Mouse (Mus musculus): ENCODE measurements around the gene Scyl2. TPM values are rescaled to one million over a fixed set of nuclear protein-coding genes. Genes with fewer than 3 reads are reported as not detected.

Scyl2 gene
- polyA plus RNA-seq, 1 experiment = 7.2 TPM

DNA sequence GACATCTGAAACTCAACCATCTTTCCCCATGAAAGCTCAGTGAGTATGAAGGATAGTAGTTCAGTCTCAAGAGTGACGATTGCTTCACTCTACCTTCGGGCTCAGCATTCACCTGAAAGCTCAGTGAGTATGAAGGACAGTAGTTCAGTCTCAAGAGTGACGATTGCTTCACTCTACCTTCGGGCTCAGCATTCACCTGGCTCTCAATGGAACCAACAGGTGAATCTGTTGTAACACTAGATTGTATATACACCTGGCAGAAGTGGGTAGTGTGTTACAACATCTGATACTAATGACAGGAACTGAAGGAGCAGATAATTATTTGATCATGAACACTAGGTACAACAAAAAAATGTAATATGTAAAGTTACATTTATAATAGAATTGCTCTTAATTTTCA lies 4.4 kb downstream of the Scyl2 start:
- H3K4me2 ChIP-seq (ENCODE audit: low read depth) = no peak overlapping the region
- H3K4me3 ChIP-seq = no peak overlapping the region
- H3K79me2 ChIP-seq (ENCODE audit: control insufficient read depth, insufficient read depth) = peaks cover 47% of the 10 kb centered on the region
- no peak for TF ChIP-seq MYOD1 (IDR thresholded peaks at IDR 0.05; ENCODE audit: control insufficient read depth in 1 of 3, insufficient read length in 2 of 3, low read depth in 2 of 3)
- TF ChIP-seq MAX (IDR thresholded peaks at IDR 0.05; ENCODE audit: low read depth) = no peak
- TF ChIP-seq TCF3 (IDR thresholded peaks at IDR 0.05; ENCODE audit: insufficient read length, low read depth) = no peak
- no peak for TF ChIP-seq TCF12 (IDR thresholded peaks at IDR 0.05; ENCODE audit: insufficient read depth, poor library complexity, severe bottlenecking)
- TF ChIP-seq CEBPB (IDR thresholded peaks at IDR 0.05; ENCODE audit: insufficient read depth, poor library complexity, severe bottlenecking) = no peak
- no peak for TF ChIP-seq E2F4 (IDR thresholded peaks at IDR 0.05; ENCODE audit: insufficient read depth)
- no peak for TF ChIP-seq POLR2AphosphoS2 (IDR thresholded peaks at IDR 0.05; ENCODE audit: insufficient read length, low read depth)
- TF ChIP-seq USF1 (IDR thresholded peaks at IDR 0.05; ENCODE audit: low read depth) = no peak
- no peak for TF ChIP-seq POLR2A (IDR thresholded peaks at IDR 0.05; ENCODE audit: insufficient read length, low read depth)
- TF ChIP-seq REST (IDR thresholded peaks at IDR 0.05; ENCODE audit: insufficient read depth, insufficient read length) = no peak
- TF ChIP-seq SRF (IDR thresholded peaks at IDR 0.05; ENCODE audit: control insufficient read depth, insufficient read length, low read depth) = no peak
- no peak for TF ChIP-seq MYOG (IDR thresholded peaks at IDR 0.05; ENCODE audit: control insufficient read depth in 1 of 3, insufficient read depth in 1 of 3, insufficient read length in 2 of 3, low read depth in 2 of 3)
- H3ac ChIP-seq (ENCODE audit: control insufficient read depth, insufficient read length) = no peak overlapping the region
- H3K27me3 ChIP-seq (ENCODE audit: control insufficient read depth, insufficient read depth, insufficient read length) = no peaks in the 10 kb centered on the region
- H3K36me3 ChIP-seq (ENCODE audit: control insufficient read depth, insufficient read depth) = no peaks in the 10 kb centered on the region

DNA sequence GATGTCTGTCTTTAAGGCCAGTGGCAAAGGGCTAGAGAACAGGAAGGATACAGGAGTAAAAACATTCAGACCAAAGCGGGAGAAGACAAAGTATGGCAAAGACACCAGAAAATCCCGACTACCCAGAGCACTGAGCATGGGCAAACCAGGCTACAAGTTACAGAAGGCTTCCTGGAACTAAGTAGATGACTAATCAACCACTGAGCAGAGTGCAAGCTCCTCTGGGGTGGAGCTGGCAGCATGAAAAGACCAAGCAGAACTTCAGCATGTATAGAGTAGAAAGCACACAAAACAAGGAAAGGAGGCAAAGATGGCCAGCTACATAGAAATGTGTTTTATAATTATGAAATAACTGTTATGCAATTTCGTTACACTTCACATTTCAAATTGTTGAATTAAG lies 5.6 kb downstream of the Scyl2 start:
- H3K27me3 ChIP-seq (ENCODE audit: control insufficient read depth, insufficient read depth, insufficient read length) = no peaks in the 10 kb centered on the region
- H3K36me3 ChIP-seq (ENCODE audit: control insufficient read depth, insufficient read depth) = no peaks in the 10 kb centered on the region
- no peak overlapping the region for H3ac ChIP-seq (ENCODE audit: control insufficient read depth, insufficient read length)
- no peak for TF ChIP-seq MYOD1 (IDR thresholded peaks at IDR 0.05; ENCODE audit: control insufficient read depth in 1 of 3, insufficient read length in 2 of 3, low read depth in 2 of 3)
- TF ChIP-seq TCF12 (IDR thresholded peaks at IDR 0.05; ENCODE audit: insufficient read depth, poor library complexity, severe bottlenecking) = no peak
- TF ChIP-seq USF1 (IDR thresholded peaks at IDR 0.05; ENCODE audit: low read depth) = no peak
- no peak for TF ChIP-seq TCF3 (IDR thresholded peaks at IDR 0.05; ENCODE audit: insufficient read length, low read depth)
- no peak for TF ChIP-seq MYOG (IDR thresholded peaks at IDR 0.05; ENCODE audit: control insufficient read depth in 1 of 3, insufficient read depth in 1 of 3, insufficient read length in 2 of 3, low read depth in 2 of 3)
- no peak for TF ChIP-seq E2F4 (IDR thresholded peaks at IDR 0.05; ENCODE audit: insufficient read depth)
- no peak for TF ChIP-seq CEBPB (IDR thresholded peaks at IDR 0.05; ENCODE audit: insufficient read depth, poor library complexity, severe bottlenecking)
- no peak overlapping the region for H3K4me3 ChIP-seq
- peak overlapping the region; percentile 28 for H3K4me2 ChIP-seq (ENCODE audit: low read depth)
- peaks cover 42% of the 10 kb centered on the region for H3K79me2 ChIP-seq (ENCODE audit: control insufficient read depth, insufficient read depth)

GRCm38 (mm10) chr10:89679448-89679847 lies 6.6 kb downstream of the Scyl2 start:
- peaks cover 31% of the 10 kb centered on the region for H3K79me2 ChIP-seq (ENCODE audit: control insufficient read depth, insufficient read depth)
- no peaks in the 10 kb centered on the region for H3K36me3 ChIP-seq (ENCODE audit: control insufficient read depth, insufficient read depth)
- H3ac ChIP-seq (ENCODE audit: control insufficient read depth, insufficient read length) = no peak overlapping the region
- H3K4me2 ChIP-seq (ENCODE audit: low read depth) = no peak overlapping the region
- H3K27me3 ChIP-seq (ENCODE audit: control insufficient read depth, insufficient read depth, insufficient read length) = no peaks in the 10 kb centered on the region
- no peak overlapping the region for H3K4me3 ChIP-seq
- TF ChIP-seq MYOG (IDR thresholded peaks at IDR 0.05; ENCODE audit: control insufficient read depth in 1 of 3, insufficient read depth in 1 of 3, insufficient read length in 2 of 3, low read depth in 2 of 3) (no peak), E2F4 (IDR thresholded peaks at IDR 0.05; ENCODE audit: insufficient read depth) (no peak), SRF (IDR thresholded peaks at IDR 0.05; ENCODE audit: control insufficient read depth, insufficient read length, low read depth) (no peak), TCF3 (IDR thresholded peaks at IDR 0.05; ENCODE audit: insufficient read length, low read depth) (no peak), MYOD1 (IDR thresholded peaks at IDR 0.05; ENCODE audit: control insufficient read depth in 1 of 3, insufficient read length in 2 of 3, low read depth in 2 of 3) (no peak), TCF12 (IDR thresholded peaks at IDR 0.05; ENCODE audit: insufficient read depth, poor library complexity, severe bottlenecking) (no peak), MAX (IDR thresholded peaks at IDR 0.05; ENCODE audit: low read depth) (no peak), POLR2AphosphoS2 (IDR thresholded peaks at IDR 0.05; ENCODE audit: insufficient read length, low read depth) (no peak), CEBPB (IDR thresholded peaks at IDR 0.05; ENCODE audit: insufficient read depth, poor library complexity, severe bottlenecking) (no peak), REST (IDR thresholded peaks at IDR 0.05; ENCODE audit: insufficient read depth, insufficient read length) (no peak), POLR2A (IDR thresholded peaks at IDR 0.05; ENCODE audit: insufficient read length, low read depth) (no peak), USF1 (IDR thresholded peaks at IDR 0.05; ENCODE audit: low read depth) (no peak)

DNA sequence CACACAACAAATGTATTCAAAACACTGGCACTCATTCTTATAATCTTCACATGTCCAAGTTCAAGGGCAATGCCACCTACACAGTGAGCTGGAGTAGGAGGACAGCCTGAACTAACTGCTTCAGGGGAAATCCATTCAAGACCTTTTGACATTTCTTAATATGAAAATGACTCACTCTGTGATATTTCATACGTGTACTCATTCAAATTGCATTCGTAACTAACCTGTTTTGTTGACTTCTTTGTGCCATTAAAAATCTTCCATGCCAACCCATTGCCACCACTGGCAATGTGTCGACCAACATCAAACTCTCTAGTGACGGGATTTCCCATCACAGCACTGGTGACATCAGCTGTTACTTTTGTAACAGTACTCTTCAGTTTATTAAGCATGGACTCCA lies 8.0 kb downstream of the Scyl2 start:
- Histone ChIP-seq H3K27me3 (ENCODE audit: control insufficient read depth, insufficient read depth, insufficient read length) (no peaks in the 10 kb centered on the region), H3K79me2 (ENCODE audit: control insufficient read depth, insufficient read depth) (peaks cover 20% of the 10 kb centered on the region), H3K36me3 (ENCODE audit: control insufficient read depth, insufficient read depth) (no peaks in the 10 kb centered on the region), H3K4me3 (no peak overlapping the region), H3ac (ENCODE audit: control insufficient read depth, insufficient read length) (no peak overlapping the region), H3K4me2 (ENCODE audit: low read depth) (no peak overlapping the region)
- TF ChIP-seq USF1 (IDR thresholded peaks at IDR 0.05; ENCODE audit: low read depth) = no peak
- TF ChIP-seq MYOG (IDR thresholded peaks at IDR 0.05; ENCODE audit: control insufficient read depth in 1 of 3, insufficient read depth in 1 of 3, insufficient read length in 2 of 3, low read depth in 2 of 3) = no peak
- TF ChIP-seq REST (IDR thresholded peaks at IDR 0.05; ENCODE audit: insufficient read depth, insufficient read length) = no peak
- TF ChIP-seq TCF12 (IDR thresholded peaks at IDR 0.05; ENCODE audit: insufficient read depth, poor library complexity, severe bottlenecking) = no peak
- no peak for TF ChIP-seq CEBPB (IDR thresholded peaks at IDR 0.05; ENCODE audit: insufficient read depth, poor library complexity, severe bottlenecking)
- TF ChIP-seq E2F4 (IDR thresholded peaks at IDR 0.05; ENCODE audit: insufficient read depth) = no peak
- no peak for TF ChIP-seq MYOD1 (IDR thresholded peaks at IDR 0.05; ENCODE audit: control insufficient read depth in 1 of 3, insufficient read length in 2 of 3, low read depth in 2 of 3)
- no peak for TF ChIP-seq MAX (IDR thresholded peaks at IDR 0.05; ENCODE audit: low read depth)
- TF ChIP-seq SRF (IDR thresholded peaks at IDR 0.05; ENCODE audit: control insufficient read depth, insufficient read length, low read depth) = no peak
- no peak for TF ChIP-seq TCF3 (IDR thresholded peaks at IDR 0.05; ENCODE audit: insufficient read length, low read depth)
- TF ChIP-seq POLR2A (IDR thresholded peaks at IDR 0.05; ENCODE audit: insufficient read length, low read depth) = no peak
- no peak for TF ChIP-seq POLR2AphosphoS2 (IDR thresholded peaks at IDR 0.05; ENCODE audit: insufficient read length, low read depth)
